Mouse (Mus musculus) spleen, adult 2 months (tissue): ENCODE measurements around the gene Psma5. TPM values are rescaled to one million over a fixed set of nuclear protein-coding genes. Genes with fewer than 3 reads are reported as not detected.
"Not testable (repeated sequence)": the region's sequence is repeated elsewhere in the genome, so short reads cannot be mapped to it uniquely, and the experiment has no call there.

Source experiments
- DNase-seq, 2 experiments: peaks; one replicate each; pipeline versions ENCODE4 v3.0.0 to v3.0.0-alpha.2; 2012 to 2021; ENCODE audit warnings: low spot score in 2 of 2, low read depth in 1 of 2
- H3K27ac ChIP-seq: fragments of 200-500 bp; 2 replicates; pipeline ENCODE4 v1.5.1; 2012; ENCODE audit warnings: low read length, inconsistent platforms; ENCODE audit not compliant: insufficient read depth
- H3K27me3 ChIP-seq: fragments of 200-500 bp; 2 replicates; pipeline ENCODE4 v1.6.1; 2012; ENCODE audit warnings: mild to moderate bottlenecking, moderate library complexity, low read length, inconsistent platforms; ENCODE audit not compliant: control insufficient read depth, insufficient read depth
- H3K36me3 ChIP-seq: fragments of 200-500 bp; 2 replicates; pipeline ENCODE4 v1.6.1; 2012; ENCODE audit warnings: mild to moderate bottlenecking, low read length, inconsistent platforms; ENCODE audit not compliant: control insufficient read depth, insufficient read depth
- H3K4me1 ChIP-seq: fragments of 200-500 bp; 2 replicates; pipeline ENCODE4 v1.6.1; 2011; ENCODE audit warnings: inconsistent platforms; ENCODE audit not compliant: control insufficient read depth, insufficient read depth, insufficient read length
- H3K4me3 ChIP-seq: fragments of 200-500 bp; 2 replicates; pipeline ENCODE4 v1.5.1; 2011; ENCODE audit warnings: mild to moderate bottlenecking, inconsistent platforms; ENCODE audit not compliant: insufficient read depth, insufficient read length; ENCODE audit errors: extremely low read depth
- CTCF ChIP-seq: fragments of 200-500 bp; IDR thresholded peaks from 2 replicates; pipeline ENCODE4 v1.5.1; 2011; ENCODE audit warnings: mild to moderate bottlenecking, inconsistent platforms; ENCODE audit not compliant: insufficient read depth, insufficient read length, insufficient replicate concordance; ENCODE audit errors: extremely low read depth
- POLR2A ChIP-seq: fragments of 200-500 bp; IDR thresholded peaks from 2 replicates; pipeline ENCODE4 v1.6.1; 2011; ENCODE audit warnings: low read depth, low read length, inconsistent platforms
- WGBS: fragments of 180-500 bp; shearing (Covaris S2); methylation state at CpG from one replicate; pipeline ENCODE4 v1.1.7; 2018; 5-methylcytosine and 5-hydroxymethylcytosine counted together
- polyA plus RNA-seq: library from polyadenylated mRNA; depleted of rRNA; stranded (reverse); fragments of >200 nt; gene quantifications from 2 replicates; pipeline ENCODE4 v1.2.3, GENCODE M21; 2012

The Psma5 gene
- polyA plus RNA-seq, 1 experiment, result 21.3 TPM

GRCm38 (mm10) chr3:108231646-108232045 lies 25.1 kb upstream of the Psma5 start:
- Histone ChIP-seq H3K27me3 (peaks cover 7% of the 10 kb centered on the region), H3K27ac (no peak overlapping the region), H3K4me1 (peaks cover 2% of the 10 kb centered on the region; the same call in 1 of the 2 replicates), H3K36me3 (no peaks in the 10 kb centered on the region), H3K4me3 (no peak overlapping the region)
- DNase-seq, result no peak
- WGBS, result 85% methylated on average over 4 of the region's 4 CpGs
- TF ChIP-seq CTCF, result no peak
- TF ChIP-seq POLR2A, result no peak

GRCm38 (mm10) chr3:108237474-108238102 lies 19.1 kb upstream of the Psma5 start:
- H3K27ac ChIP-seq, DNase-seq: not testable (repeated sequence)

GRCm38 (mm10) chr3:108241243-108241839 lies 15.4 kb upstream of the Psma5 start:
- Histone ChIP-seq H3K4me1 (no peaks in the 10 kb centered on the region), H3K27ac (no peak overlapping the region), H3K36me3 (no peaks in the 10 kb centered on the region), H3K27me3 (no peaks in the 10 kb centered on the region), H3K4me3 (no peak overlapping the region)
- no peak for TF ChIP-seq CTCF
- no peak for TF ChIP-seq POLR2A
- WGBS, result 88% methylated on average over 3 of the region's 3 CpGs
- DNase-seq, result no peak

More at GRCm38 (mm10) chr3:108237474-108238102, 19.1 kb upstream of the Psma5 start:
- H3K27me3 ChIP-seq, H3K4me1 ChIP-seq, H3K4me3 ChIP-seq, H3K36me3 ChIP-seq: not testable (repeated sequence)
- 81% methylated on average over 4 of the region's 4 CpGs for WGBS

GRCm38 (mm10) chr3:108246857-108247256 lies 9.9 kb upstream of the Psma5 start:
- no peaks in the 10 kb centered on the region for H3K36me3 ChIP-seq
- no peak overlapping the region for H3K27ac ChIP-seq
- no peak for DNase-seq
- no peaks in the 10 kb centered on the region for H3K4me1 ChIP-seq
- H3K4me3 ChIP-seq, result no peak overlapping the region
- TF ChIP-seq POLR2A (no peak), CTCF (no peak)
- WGBS, result 38% methylated on average over 2 of the region's 2 CpGs
- H3K27me3 ChIP-seq, result no peaks in the 10 kb centered on the region

- DNase-seq, result no peak
Measured at GRCm38 (mm10) chr3:108257831-108258500, 1.2 kb downstream of the Psma5 start.

GRCm38 (mm10) chr3:108259319-108259718 lies 2.6 kb downstream of the Psma5 start:
- Histone ChIP-seq H3K4me1 (no peaks in the 10 kb centered on the region), H3K4me3 (no peak overlapping the region), H3K27ac (no peak overlapping the region), H3K36me3 (peaks cover 5% of the 10 kb centered on the region), H3K27me3 (no peaks in the 10 kb centered on the region)
- no peak for DNase-seq
- 59% methylated on average over 3 of the region's 3 CpGs for WGBS
- TF ChIP-seq POLR2A (no peak), CTCF (no peak)

More at GRCm38 (mm10) chr3:108257831-108258500, 1.2 kb downstream of the Psma5 start:
- TF ChIP-seq CTCF, result no peak
- TF ChIP-seq POLR2A, result no peak
- H3K27me3 ChIP-seq, result no peaks in the 10 kb centered on the region
- no peak overlapping the region for H3K27ac ChIP-seq
- H3K4me1 ChIP-seq, result no peaks in the 10 kb centered on the region
- peak overlapping the region; percentile 72; the same call in 1 of the 2 replicates for H3K4me3 ChIP-seq
- peaks cover 3% of the 10 kb centered on the region for H3K36me3 ChIP-seq
- 18% methylated on average over 3 of the region's 3 CpGs for WGBS

GRCm38 (mm10) chr3:108279495-108279894 lies 22.8 kb downstream of the Psma5 start:
- not testable (repeated sequence) for H3K4me3 ChIP-seq, DNase-seq, H3K4me1 ChIP-seq, H3K27ac ChIP-seq
- peaks cover 20% of the 10 kb centered on the region for H3K36me3 ChIP-seq
- H3K27me3 ChIP-seq, result peaks cover 12% of the 10 kb centered on the region
- 79% methylated on average over 5 of the region's 5 CpGs for WGBS
